Mouse (Mus musculus): ENCODE data around the gene Rai14.

DNA sequence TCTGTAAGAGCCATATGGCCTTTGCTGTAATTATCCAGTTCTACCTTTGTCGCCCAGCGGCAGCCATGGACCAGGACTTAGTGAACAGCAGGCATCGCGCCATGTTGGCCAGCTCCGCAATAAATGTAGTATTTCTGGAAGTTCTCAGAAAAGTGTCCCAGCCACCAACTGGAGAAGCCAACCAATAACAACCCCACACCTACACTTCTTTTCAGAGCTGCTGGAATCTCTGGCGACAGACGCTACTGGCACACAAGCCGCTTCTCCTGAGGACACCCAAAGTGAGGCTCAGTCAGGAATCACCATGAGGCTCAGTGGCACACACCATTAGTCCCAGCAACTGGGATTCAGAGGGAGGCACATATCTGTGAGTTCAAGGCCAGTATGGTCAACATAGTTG is 82.4 kb downstream of the Rai14 start:
- TF ChIP-seq CTCF (IDR thresholded peaks at IDR 0.05; ENCODE audit: extremely low read depth, insufficient read length, insufficient replicate concordance, low read depth, low read length) (no peak), POLR2A (IDR thresholded peaks at IDR 0.05; ENCODE audit: low read depth, low read length) (no peak)

All from small intestine, adult 2 months (tissue).